Mouse (Mus musculus) liver, adult (tissue): ENCODE results near the gene Trak2.

Experiments used
- GATA4 ChIP-seq: IDR thresholded peaks from 2 replicates; pipeline ENCODE4 v1.6.1; 2014; ENCODE audit warnings: mild to moderate bottlenecking, low read length; ENCODE audit not compliant: insufficient replicate concordance

Trak2 gene

DNA sequence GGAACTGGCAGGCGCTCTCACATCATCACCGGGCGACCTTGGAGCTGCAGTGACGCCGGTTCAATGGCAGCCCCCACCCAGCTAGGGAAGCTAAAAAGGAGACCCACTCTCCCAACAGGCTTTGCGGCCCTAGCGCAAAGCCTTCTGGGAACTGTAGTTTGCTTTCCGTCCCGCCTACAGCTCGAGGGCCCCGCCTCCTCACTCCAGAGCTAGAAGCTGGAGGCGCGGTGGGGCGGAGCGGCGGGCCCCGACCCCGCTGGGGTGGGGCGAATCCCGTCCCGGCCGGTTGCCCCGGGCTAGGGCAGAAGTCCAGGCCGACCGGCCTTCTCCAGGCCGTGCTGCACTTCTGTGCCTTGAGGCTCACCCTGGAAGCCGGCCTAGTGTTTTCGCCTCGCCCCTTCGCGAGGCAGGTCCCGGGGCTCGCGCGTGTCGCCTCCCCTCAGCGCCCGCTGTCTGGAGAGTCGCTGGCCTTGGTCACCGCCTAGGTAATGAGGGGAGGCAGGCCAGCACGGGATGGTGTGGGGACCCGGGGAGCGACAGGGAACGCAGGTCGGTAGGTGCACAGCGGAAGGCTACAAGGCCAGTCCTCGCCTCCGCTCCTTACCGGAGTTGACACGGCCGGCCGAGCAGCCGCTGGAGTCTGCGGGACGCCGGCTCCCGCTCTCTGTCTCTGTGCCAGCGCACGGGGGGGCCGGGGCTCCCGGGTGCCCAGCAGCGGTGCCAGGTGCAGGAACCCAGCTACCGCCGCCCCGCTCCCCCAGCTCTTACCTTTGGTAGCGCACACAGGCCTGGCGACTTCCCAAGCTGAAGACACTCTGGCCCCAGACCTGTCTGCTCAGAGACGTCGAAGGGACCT, at the start of gene Trak2, which contains the start of gene Stradb:
Gene Trak2 (minus strand): TSS at position 65 of the 856 bp plus-strand sequence.
Gene Stradb (plus strand): TSS at position 157 of the 856 bp plus-strand sequence.
- TF ChIP-seq GATA4: no peak; the same call in 1 of the 2 replicates

DNA sequence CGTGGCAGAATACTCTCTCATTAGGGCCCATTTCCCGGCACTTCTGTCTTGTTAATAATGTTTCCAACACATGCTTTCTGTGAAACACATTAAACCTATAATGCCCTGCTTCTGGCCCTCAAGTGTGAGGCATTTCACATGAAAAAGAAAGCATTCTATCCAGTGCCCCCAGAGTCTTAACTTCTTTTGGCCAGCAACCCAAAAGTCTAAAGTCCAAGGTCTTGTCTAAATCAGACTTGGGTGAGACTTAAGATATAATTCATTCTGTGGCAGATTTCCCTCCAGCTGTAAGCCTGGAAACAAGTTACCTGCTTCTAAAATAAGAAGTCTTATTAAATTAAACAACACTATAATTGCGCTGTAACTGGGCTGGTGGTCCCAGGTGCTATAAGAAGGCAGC, 48.3 kb upstream of the Trak2 start:
- no peak for TF ChIP-seq GATA4

DNA sequence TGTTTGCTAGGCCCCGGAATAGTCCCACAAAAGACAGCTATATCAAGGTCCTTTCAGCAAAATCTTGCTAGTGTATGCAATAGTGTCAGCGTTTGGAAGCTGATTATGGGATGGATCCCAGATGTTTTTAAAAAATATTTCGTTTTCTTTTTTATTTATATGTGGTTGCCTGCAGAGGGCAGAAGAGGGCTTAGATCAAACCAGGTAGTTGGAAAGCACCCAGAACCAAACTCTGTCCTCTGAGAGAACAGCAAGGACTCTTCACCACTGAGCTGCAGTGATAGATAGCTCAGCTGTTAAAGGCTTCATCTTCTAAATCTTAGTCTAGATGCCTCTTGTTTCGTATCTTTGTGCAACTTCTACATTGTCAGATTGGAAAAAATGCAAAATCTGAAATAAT, 36.0 kb upstream of the Trak2 start:
- TF ChIP-seq GATA4: no peak

DNA sequence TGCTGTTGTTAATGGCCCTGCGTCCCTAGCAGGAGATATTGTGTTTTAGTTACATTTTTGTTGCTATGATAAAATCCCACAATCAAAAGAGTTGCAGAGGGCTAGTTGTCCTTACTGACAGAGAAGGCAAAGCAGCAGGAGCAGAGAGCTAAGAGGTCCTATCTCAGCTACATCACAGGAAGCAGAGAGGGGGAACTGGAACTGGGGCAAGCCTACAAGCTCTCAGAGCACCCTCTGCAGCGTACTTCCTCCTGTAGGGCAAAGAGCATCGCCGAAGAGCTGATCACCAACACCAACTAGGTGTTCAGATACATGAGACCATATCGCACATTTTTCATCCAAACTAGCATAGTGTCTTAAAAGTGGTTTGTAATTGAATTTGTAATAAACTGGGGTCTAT, 22.1 kb upstream of the Trak2 start:
- TF ChIP-seq GATA4: no peak

DNA sequence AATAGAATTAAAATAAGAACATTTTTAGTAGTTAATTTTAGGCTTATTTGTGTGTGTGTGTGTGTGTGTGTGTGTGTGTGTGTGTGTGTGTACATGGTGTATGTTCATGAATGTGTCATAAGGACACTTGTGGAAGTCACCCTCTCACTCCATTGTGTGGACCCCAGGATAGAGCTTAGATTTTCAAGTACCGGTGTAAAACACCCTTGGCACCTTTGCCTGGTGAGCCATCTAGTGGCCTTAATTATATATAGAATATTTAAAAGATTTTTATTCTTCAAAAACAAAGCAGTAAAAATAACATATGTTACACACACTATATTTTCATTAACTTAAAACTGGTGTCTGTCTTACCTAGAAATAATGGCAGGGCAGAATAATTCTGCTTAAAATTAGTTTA, 20.5 kb upstream of the Trak2 start:
- TF ChIP-seq GATA4: no peak

DNA sequence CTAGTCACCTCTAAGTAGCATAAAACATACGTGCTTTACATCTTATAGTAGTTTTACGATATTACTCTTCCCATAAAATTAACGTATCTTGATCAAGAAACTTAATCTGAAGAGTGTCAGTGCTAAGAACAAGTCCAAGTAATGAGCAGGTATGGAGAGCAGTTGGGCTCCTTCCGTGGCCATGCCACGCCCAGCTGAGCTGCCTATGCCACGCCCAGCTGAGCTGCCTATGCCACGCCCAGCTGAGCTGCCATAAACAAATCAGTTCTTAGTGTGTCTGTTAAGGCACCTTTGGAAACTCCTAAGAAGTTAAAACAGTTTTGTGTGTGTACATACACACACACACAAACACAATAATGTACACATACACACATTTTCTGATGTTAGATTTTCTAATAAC, 19.9 kb upstream of the Trak2 start:
- no peak for TF ChIP-seq GATA4

DNA sequence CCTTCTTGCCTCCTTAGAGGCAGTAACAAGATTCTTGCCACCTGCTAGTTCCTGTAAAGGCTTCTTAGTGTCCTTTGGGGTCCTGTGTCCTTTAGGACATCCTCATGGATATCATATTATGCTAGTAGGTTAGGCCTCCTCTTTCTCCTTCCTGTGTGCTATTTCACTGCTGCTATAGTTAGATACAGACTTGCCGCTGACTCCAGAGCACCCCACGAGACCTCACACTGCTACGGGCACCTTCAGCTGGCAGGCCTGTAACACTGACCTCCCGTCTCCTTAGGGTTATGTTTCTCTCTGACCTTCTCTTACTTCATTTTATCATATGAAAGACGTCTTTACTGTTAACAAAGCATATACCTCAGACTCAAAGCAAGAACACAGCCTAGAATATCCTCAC, 11.4 kb upstream of the Trak2 start:
- no peak for TF ChIP-seq GATA4

DNA sequence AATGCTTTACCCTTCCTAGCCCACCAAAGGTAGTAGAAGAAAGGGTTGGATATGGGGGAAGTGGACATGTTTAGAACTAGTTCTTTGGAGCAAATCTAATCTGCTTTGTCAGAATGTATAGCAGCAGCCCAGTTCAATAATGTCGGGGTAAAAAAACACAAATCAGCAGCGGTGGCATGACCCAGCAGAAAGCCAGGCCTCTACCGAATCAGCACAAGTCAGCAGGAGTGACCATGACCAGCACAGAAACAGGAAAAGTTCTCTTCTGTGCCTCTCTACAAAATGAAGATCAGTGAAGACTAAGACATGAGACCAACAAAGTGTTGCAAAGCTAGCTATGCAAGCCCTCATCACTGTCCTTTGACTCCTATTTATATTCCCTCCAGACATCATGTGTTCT, 9.0 kb upstream of the Trak2 start:
- TF ChIP-seq GATA4: no peak

DNA sequence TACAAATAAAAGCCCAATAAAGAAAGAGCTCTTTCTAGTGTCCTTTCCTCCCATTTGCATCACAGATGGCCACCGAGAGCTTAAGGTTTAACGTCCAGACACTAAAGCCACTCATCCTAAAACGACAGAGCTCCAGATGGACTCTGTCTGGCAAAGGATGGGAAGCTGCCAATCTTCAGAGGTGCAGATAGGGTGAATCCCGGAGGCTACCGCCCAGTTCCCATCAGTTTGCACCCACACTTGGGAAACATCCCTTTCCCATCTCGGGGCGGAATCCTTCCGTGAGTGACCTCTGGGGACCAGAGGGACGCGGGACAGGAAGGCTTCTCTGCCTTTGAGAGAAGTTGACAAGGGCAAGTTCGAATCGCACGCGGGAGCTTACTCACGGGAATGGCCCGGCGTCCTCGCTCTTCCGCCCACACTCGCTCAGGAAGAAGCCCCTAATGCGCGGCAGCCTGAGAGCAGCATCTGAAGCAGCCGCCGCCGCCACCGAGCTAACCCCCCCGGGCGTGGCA, 322 bp downstream of the Trak2 start:
- no peak; the same call in 1 of the 2 replicates for TF ChIP-seq GATA4

DNA sequence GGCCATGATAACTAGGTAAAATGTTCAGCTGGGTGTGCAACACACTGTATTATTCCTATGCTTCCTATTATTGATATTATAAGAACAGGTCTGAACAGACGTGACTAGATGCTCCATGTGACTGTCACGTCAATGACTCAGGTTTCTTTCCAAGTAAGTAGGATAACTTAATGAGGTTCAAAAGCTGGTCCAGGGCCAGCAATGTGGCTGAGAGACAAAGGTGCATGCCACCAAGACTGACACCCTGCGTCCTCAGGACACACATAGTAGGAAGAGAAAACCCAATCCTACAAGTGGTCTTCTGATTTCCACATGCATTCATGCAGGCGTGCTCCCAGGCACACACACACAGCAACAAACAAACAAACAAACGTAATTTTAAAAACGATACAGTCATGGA, 2.1 kb downstream of the Trak2 start:
- no peak for TF ChIP-seq GATA4

DNA sequence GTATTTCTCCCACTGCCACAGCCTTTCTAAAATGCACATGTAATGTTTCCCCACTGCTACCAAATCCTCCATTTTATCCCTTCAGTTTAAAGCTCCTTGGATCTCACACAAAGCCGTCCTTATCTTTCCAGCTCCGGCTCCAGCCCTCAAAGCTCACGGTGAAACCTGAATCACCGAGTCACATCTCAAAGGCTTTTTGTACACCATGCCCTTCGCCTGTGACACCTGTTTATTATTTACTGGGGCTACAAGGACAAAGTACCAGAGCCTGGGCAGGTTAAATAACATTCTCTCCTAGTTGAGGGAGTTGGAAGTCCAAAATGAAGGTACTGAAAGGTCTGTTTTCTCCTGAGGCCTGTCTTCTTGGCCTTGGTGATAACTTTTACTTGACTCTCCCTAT, 3.2 kb downstream of the Trak2 start:
- no peak for TF ChIP-seq GATA4

DNA sequence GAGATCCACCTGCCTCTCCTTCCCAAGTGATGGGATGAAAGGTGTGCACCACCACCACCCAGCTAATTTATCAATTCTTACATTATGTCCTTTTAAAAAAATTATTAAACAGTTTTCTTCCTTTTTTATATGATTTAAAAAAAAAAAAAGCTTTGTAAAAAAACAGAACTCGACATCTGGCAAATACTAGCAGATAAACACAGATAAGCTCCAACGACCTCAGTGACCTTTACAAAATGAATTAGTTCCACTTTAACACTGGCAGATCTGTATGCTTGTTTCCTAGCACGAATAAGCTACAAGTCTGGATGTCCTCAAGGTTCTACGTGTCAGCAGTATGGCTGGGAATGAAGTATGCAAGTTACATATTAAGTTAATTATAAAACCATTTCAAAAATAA, 5.7 kb downstream of the Trak2 start:
- TF ChIP-seq GATA4: no peak

DNA sequence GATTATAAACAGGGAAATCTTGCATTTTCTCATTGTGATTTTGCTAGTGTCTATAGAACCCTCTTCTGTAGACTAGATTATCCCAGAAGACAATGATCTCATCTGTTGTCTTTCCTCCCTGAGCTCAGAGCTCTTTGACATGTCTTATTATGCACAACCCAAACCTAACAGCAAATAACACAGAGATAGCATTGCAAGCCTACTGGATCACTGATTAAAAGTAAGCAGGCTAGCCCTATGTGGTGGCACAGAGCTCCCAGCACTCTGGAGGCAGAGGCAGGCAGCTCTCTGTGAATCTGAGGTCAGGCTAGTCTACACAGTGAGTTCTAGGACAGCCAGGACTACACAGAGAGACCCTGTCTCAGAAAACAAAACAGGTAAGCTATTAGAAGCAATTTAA, 10.4 kb downstream of the Trak2 start:
- no peak for TF ChIP-seq GATA4

DNA sequence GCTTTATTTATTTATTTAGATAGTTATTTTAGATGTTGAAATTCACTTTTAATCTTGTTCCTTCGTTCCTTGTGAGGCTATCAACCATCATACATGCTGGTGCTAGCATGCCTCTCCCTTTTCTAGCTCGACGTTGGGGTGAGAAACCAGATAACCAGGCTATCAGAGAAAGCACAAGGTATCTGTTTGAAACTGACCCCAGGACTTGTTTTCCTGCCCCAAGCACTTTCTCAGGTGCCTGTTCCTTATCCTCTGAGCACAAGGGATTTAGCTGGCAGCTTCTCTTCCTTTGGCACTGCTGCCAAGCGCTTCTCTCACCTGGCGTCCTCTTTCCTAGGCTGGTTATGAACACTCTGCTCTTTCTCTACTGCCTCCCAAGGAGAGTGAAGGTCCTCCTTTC, 10.8 kb downstream of the Trak2 start:
- no peak for TF ChIP-seq GATA4

DNA sequence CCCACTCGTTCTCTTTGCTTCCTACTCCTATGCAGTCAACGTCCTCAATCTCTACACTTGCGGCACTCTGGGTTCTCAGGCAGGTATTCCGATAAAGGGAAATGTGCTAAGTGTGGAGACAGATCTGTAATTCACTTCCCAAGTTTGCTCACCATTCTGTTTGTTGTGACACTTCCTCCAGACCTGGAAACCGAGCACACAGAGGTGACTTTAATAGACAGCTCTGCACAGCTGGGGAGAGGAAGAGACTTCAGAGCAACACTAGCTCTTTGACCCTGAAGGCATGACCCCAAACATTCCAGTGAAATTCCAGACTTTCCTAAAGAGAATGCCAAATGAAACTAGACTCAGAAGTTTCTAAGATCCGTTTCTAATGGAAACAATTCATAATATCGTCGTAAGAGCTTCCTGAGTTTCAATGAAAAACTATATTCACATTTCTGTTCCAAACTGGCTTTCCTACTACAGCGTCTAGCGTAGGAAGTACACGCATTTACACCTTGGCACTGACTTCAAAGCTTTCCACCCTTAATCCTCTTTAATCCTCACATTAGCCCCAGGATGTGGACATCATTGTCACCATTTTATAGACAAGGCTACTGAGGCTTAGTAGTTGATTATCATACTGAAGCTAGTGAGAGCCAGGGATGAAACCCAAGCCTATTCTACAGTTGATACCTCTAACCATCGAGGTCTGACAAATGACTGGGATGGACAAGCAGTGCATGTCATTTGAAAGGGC, 11.9 kb downstream of the Trak2 start:
- no peak for TF ChIP-seq GATA4

DNA sequence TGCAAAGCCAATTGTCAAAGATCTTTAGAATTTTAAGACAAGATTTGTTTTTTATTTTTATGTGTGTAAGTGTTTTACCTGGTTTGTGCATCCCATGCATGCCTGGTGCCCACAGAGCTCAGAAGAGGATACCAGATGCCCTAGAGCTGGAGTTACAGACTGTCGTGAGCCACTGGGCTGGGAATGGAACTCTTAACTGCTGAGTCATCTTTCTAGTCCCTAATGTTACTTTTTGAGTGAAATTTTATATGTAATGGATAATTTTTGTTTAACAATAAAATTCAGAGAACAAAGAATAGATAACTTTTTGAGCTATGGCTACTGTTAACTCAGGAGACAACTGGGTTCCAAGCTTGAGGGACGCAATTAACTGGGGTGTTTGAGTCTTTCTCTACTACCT, 13.5 kb downstream of the Trak2 start:
- no peak for TF ChIP-seq GATA4

DNA sequence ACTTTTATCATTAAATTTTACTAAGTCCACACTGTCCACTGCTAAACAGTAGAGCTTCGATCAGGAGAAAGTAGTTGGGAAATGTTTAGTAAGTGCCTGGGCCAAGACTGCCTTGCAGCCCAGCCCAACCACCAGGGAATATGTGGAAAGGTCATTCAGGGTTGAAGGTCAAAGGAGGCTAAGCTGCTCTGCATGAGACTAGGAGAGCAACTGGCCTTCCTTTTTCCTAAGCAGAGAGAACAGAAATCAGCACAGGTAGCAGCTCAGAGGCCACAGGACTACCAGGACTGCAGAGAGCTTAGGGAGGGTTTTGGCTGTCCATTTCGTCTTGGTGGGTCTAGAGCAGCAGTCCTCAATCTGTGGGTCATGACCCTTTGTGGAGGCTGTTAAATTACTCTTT, 15.3 kb downstream of the Trak2 start:
- TF ChIP-seq GATA4: no peak

DNA sequence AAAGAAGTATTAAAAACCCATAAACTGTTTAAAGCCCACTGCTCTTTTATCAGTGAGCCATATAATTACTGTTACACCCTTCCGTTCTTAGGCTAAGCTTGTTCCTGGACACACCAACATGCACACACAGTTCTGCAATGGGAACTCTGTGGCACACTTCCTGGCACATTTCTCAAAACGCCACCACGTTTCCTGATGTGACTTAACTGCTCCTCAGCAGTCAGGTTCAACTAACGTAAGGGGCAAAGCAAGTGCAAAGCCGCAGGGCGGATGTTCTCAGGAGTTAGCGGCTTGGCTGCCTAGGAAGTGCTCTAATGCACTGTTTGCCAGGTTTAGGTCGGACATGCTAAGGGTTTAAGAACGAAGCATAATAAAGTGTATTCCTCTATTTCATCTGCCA, 17.0 kb downstream of the Trak2 start:
- no peak; the same call in 1 of the 2 replicates for TF ChIP-seq GATA4
